Mouse (Mus musculus) adrenal gland, postnatal 25 days (tissue): ENCODE data around the gene Hepacam2. TPM values are rescaled to one million over a fixed set of nuclear protein-coding genes. Genes with fewer than 3 reads are reported as not detected.
"Not testable (repeated sequence)": the region's sequence is repeated elsewhere in the genome, so short reads cannot be mapped to it uniquely, and the experiment has no call there.

Experiments used
- DNase-seq: peaks from one replicate; pipeline ENCODE4 v3.0.0; 2021; ENCODE audit warnings: mixed read lengths
- long read RNA-seq: library from polyadenylated mRNA; stranded (forward); transcript quantifications from one replicate; pipeline ENCODE4 v2.0.0, GENCODE M21; 2021
- total RNA-seq: library from RNA; stranded (reverse); gene quantifications from 2 replicates; pipeline ENCODE4 v1.2.3, GENCODE M21; 2021

Hepacam2 gene
- total RNA-seq: 0.15 TPM in 1 of 2 replicates, not detected in the other
- long read RNA-seq: 0 reads

GRCm38 (mm10) chr6:3498162-3498848 lies at the start of gene Hepacam2, which contains the start of gene Vps50:
Gene Hepacam2 (minus strand): TSS chr6:3498298.
Gene Vps50 (plus strand): TSS chr6:3498382.
- peak; percentile 83 for DNase-seq

DNA sequence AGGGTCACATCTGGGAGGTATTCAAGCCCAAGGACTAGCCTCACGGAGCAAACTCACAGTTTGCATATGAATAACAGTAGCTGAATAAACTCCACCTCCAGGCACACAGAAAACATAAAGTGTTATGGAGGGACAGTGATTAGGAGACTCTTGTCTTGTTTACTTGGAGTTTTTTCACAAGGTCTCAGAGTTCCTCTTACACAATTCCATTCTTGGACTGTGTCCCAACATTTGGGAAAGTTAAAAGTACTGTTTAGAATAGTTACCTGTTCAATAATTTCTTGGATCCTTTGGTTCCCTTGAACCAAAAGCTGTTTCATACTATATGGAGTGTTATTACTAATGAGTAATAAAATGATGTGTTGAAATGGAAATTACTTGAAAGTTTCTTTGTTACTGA lies 46.9 kb upstream of the Hepacam2 start:
- no peak for DNase-seq

DNA sequence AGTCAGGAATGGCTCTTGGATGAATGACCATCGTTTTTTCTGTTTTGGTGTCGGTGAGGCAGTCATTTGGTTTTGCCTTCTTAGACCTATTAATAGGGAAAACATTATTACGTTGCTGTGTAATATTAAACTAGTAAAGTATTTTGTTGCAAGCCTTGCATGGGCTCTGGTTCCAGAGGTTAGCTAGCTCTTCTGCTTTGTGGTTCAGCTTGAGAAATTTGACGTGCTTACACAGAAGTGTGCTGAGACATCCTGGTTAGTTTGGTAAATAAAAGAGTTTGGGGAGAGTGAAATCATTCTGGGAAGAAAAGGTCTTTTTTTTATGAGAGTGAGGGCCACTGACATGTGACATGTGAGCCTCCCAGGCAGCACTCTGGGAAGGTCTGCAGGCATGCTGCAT lies 45.8 kb upstream of the Hepacam2 start:
- DNase-seq: no peak

- no peak for DNase-seq
Observed at GRCm38 (mm10) chr6:3539470-3539869, 41.4 kb upstream of the Hepacam2 start.

DNA sequence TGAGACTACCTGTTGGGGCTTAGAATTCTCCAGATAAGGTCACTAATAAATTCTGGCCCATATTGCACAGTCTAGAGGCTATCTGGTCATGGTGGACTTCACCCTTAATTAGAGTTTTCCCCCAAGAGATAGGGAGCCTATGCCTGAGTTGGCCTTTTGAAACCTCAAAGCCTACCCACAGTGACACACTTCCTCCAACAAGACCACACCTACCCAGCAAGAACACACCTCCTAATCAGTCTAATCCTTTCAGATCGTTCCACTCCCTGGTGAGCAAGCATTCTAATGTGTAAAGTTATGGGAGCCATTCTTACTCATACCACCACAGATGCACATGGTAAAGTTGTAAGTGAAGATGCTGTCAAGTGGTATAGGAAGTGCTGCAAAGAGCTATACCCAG lies 38.0 kb upstream of the Hepacam2 start:
- no peak for DNase-seq

DNA sequence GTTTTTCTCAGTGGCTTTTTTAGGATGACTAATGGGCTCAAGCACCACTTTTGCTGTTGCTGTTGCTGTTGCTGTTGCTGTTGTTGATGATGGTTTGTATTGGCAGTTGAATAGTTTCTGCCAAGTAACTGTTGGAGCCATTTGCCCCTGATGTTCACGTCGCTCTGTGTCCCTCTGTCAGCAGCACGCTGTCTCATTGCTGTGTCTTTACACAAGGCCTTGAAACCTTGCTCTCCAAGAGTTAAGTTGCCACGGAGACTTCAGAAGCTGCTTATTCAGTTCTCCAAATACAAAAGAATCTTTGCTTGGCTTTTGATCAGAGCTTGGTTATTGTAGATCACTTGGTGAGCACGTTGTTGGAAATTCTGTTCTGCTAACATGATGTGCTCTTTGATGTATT lies 33.3 kb upstream of the Hepacam2 start:
- no peak for DNase-seq

GRCm38 (mm10) chr6:3528198-3528597 lies 30.1 kb upstream of the Hepacam2 start:
- DNase-seq: no peak

DNA sequence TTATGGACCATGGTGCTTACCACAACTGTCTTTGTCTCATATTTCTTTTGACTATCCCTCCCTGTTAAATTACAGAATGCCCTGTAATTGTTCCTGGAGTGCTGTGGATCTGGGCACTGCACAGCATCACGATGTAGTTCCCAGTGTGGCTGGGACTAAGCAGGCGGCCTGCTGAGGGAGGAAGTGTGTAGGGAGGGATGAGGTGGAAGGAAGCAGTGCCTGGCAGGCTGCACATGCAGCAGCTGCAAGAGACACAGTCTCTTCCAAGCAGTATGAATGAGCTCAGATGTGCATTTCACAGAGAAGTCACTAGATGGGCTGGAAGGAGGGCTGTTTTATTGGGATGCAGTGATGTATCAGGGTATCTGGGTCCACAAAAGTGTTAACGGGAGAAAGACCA lies 14.5 kb upstream of the Hepacam2 start:
- no peak for DNase-seq

DNA sequence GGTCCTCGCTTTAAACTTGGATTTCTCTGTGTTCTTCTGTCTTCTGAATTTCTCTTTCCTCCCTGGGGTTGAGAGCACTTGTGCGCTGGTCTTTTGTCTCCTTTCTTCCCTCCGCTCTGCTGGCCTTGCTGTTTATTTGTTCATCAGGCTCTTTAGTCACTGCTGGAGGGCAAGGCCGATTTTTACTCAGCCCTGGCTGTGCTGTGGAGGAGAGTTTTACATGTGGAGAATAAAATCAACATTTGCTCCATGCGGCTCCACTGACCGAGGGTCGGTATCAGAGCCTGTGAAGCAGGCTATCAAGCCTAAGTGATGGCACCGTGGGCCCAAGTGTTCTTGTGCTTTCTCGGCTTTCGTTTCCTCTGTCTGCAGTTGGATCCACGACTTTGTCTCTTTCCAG lies 13.5 kb upstream of the Hepacam2 start:
- DNase-seq: peak; percentile 9

DNA sequence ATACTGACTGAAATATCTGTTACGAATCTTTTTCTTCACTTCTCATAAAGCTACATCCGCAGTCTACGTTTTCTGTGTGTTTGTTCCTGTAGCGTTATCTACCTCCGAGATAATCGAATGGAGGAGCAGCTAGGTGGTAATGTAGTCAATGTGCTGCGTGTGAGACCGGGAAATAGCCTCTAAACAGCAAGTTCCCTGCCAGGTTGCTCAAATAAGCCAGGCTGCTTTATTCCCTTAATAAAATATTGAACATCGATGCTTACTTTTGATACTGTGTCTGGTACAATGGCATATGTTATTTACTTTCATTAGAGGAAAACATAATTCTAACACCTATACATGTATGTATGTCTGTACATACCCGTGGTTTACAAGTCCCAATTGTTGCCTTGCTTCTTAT lies 13.0 kb upstream of the Hepacam2 start:
- no peak for DNase-seq

DNA sequence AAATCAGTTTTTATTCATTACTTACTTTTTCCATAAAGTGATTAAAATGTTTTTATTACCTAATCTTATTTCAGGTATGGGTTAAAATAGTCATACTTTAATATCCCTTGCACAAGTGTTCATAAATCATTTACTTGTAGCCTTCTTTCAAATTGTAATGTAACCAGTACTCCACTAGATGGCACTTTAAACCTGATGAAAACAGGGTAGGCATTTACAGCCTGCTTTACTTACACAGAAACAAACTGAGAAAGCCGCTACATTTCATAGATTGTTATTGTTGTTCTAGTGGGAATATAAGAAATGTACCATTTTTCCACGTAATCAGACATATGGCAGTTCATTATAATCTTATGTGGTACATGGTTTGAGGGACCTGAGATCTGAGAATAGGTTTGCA lies 11.7 kb upstream of the Hepacam2 start:
- no peak for DNase-seq

- not testable (repeated sequence) for DNase-seq
Observed at GRCm38 (mm10) chr6:3508151-3508550, 10.1 kb upstream of the Hepacam2 start.

GRCm38 (mm10) chr6:3507078-3507477 lies 9.0 kb upstream of the Hepacam2 start:
- no peak for DNase-seq

DNA sequence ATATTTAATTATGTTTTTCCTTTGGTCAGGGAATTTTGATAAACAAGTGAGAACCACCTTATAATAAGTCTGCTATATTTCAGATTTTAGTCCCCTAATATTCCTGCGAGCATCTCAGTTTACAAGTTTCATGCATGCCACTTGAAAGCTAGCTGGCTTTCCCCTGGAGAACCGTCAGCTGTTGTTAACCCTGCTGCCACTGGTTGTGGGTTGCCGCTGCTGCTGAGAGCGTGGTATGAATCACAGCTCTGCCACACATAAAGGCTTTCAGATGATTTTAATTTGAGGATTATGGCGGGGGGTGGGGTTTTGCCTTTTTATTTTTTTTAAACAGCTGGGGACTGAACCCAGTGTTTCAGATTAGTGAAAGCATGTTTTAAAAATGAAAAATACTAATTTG lies 7.2 kb upstream of the Hepacam2 start:
- DNase-seq: no peak

DNA sequence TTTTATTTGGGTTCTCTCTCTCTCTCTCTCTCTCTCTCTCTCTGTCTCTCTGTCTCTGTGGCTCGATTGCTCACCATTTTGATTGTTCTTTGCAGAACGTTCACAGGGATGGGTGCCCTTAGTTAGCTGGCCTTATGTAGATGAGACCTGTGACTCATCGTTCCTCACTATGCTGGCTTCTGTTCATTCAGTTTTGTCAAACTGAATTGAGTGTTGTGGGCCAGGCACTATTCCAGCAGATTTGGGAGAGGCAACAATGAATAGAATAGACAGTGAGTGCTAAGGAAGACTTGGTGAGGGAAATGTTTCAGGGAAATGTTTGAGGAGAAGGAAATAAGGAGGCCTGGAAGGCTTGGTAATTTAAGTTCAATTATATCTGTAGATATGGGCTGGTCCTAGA lies 2.2 kb upstream of the Hepacam2 start:
- DNase-seq: no peak

DNA sequence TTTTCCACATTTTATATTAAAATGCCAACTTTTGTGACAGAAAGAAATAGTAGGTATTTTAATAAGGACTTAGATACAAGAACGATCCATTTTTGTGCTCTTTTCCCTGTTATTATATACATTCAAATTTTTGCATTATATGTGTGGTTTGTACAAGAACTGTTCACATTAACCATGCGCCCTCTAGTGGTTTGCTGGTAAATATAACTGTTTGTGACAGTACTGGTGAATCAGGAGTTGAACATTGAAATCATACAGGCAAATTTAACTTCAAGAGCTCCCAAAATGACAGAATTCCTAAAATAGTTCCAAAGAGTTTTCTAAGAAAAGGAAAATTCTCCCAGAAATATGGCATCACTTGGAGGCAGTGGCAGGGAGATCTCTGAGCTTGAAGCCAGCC lies 1.9 kb downstream of the Hepacam2 start:
- DNase-seq: no peak

- no peak for DNase-seq
Observed at GRCm38 (mm10) chr6:3494285-3494684, 3.8 kb downstream of the Hepacam2 start.

DNA sequence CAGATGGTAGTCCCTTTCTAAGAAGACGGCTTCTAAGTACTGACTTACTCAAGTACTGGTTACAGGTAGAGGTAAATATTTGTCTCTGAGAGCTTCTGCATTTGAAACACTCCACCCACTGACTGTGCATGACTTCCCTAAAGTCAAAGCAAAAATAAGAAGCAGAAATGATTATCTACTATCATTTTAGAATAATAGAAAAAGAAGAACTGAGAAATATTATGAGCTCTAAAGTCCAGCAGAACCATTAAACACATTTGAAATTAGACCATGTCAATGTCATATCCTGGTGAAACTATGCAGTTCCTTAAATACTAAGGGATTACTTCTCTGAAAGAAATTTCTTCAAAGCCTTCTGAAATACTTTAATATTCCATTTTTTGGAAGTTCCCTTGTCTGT lies 10.7 kb downstream of the Hepacam2 start:
- no peak for DNase-seq

DNA sequence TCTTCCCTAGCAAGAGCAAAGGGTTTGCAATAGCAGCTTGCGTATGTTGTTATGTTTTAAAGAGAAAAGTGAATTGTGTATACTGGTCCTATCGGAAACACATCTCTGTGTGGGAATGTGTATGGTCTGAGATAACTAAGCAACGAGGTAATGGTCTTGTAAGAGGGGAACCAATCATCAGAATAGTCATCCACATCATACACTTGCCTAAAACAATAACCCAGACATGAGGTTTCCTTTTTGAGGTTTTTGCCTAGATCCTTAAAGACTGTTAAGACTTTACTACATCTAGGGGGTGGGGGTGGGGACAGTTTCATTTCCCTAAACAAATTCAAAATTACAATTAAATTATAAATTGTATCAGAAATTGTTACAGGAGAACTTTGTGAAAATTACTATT lies 13.0 kb downstream of the Hepacam2 start:
- DNase-seq: no peak

DNA sequence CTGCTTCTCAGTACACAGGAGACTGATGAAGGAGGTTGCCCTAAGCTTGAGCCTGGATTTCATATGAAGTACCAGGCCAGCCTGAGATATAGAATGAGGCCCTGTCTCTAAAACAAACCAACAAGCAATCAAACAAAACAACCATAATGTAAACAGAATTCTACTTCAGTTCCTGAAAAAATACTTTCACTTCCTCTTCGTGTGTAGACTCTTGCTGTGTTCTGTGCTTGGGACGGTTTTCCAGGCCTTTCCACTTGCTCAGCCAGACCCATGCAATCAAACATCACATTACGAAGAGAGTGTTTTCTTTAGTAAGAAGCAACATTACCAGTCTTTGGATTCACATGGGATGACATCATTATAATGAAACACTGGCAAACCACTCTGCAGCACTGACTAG lies 16.4 kb downstream of the Hepacam2 start:
- DNase-seq: no peak

DNA sequence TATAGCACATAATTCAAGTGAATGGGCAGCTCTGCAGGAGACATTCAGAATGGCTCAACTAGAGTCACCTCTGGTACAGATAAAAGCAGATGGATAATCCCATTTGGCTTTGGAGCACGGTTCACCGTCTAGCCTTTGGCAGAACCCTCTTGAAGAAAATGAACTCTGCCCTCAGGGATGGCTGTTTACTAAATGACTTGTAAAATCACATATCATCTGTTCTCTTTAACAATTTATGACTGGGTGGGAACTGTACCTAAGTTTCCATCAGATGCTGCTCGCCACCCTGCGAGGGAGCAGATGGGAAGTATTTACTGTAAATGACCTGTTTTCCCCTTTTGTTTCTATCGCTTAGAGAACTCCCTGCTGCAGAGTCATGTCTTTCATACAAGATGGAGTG lies 18.2 kb downstream of the Hepacam2 start:
- DNase-seq: no peak

- no peak for DNase-seq
Observed at GRCm38 (mm10) chr6:3476299-3476698, 21.8 kb downstream of the Hepacam2 start.

DNA sequence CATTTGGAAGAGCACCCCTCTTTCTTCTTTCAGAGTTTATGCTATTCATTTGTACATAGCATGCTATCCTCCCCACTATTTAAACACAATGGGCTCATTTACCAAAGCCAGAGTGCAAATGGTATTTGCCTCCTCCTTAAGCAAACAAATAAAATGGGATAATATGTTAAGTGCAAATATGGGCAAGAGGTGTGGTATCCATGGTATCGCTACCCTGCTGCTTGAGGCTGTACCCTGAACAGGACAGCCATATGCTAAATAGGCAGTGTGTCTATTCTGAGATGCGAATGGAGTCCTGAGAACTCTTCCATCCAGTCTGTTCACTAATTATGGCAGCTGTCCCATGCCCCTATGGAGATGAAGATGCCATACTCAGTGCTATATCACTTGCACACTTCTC lies 27.4 kb downstream of the Hepacam2 start:
- no peak for DNase-seq

- no peak for DNase-seq
Observed at GRCm38 (mm10) chr6:3468627-3469026, 29.5 kb downstream of the Hepacam2 start.

GRCm38 (mm10) chr6:3463594-3463993 lies 34.5 kb downstream of the Hepacam2 start:
- DNase-seq: no peak
